Mouse (Mus musculus): ENCODE measurements around the gene Zdhhc1. TPM values are rescaled to one million over a fixed set of nuclear protein-coding genes. Genes with fewer than 3 reads are reported as not detected.

Gene Zdhhc1
- total RNA-seq, 2 experiments from 2014 or later: 33.2 to 45.3 TPM

DNA sequence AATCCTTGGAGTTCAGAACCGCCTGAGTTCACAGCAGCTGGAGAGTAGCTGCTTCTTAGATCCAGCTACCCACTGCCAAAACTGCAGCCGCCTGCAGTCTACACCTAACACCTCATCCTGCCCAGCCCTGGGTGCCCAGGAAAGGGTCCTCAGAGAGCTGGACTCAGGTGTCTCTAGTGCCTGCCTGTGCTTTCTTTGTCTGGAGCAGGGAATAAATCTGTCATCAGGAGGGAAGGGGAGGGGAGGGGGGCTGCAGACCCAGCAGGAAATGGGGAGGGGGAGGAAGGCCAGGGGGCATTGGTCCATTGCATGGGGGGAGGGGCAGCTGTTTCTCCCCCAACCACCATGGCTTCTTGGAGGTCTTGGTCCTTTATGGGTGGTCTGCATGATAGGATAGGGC is 22.9 kb upstream of the Zdhhc1 start:
- intact Hi-C loops (cut with DNase I): loop anchor here (5.0 kb wide), 1 partner anchor 33 kb away; no protein-coding TSS in a partner anchor
- DNase-seq (ENCODE audit: low spot score in 2 of 2): no peak

DNA sequence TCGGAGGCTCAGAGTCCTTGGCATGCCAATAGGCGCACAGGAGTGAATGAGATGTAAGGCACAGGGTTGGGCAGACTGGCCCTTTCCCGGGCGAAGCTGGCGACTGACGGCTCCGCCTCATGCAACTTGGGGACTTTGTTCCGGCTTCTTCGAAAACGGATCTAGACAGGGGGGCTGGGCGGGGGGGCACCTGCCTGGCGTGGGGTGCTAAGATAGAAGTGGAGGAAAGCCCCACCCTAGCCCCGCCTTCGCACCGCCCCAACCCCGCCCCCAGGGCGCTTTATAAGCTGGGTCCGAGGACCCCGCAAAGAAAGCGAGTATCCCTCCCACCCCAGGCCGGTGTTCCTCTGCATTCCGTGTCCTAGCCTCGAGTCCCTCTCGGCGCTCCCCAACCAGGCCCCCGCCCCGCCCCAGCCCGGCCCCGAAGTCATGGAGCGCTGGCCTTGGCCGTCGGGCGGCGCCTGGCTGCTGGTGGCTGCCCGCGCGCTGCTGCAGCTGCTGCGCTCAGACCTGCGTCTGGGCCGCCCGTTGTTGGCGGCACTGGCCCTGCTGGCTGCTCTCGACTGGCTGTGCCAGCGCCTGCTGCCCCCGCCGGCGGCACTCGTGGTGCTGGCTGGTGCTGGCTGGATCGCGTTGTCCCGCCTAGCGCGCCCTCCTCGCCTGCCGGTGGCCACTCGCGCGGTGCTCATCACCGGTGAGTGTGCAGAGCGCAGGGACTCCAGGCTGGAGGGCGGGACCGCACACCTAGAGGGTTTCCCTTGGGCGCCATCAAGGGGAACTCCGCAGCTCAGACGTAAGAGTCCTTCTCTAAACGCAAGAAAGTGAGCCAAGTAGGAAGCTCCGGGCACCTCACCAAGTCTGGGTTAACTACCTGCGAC is 22.0 kb upstream of the Zdhhc1 start, which contains the start of gene Hsd11b2:
TSS of gene Hsd11b2 (plus strand) at position 320 of the 878 bp plus-strand sequence.
- intact Hi-C loops (cut with DNase I): loop anchor here (5.0 kb wide), 1 partner anchor 34 kb away; no protein-coding TSS in a partner anchor
- DNase-seq (ENCODE audit: low spot score in 2 of 2): peak; percentile 47 to 51

DNA sequence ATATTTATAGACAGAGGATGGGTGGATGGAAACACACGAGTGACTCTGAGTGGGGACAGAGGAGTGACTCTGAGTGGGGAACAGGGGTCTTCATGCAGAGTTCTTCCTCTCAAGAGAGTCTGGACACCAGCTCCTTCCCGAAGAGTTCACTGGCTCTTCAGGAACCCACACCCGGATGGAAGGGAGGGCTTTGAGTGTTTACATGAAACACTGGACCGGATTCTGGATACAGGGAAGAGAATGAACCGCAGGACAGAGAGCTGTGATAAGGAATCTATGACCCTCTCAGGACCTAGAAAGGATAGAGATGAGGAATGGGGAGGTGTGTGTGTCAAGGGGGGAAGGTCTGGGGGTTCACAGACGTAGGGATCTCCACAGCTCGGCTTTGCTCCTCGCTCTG is 20.6 kb upstream of the Zdhhc1 start:
- DNase-seq (ENCODE audit: low spot score in 2 of 2): no peak
- intact Hi-C loops (cut with DNase I): loop anchor here (5.0 kb wide), 1 partner anchor 35 kb away; no protein-coding TSS in a partner anchor

DNA sequence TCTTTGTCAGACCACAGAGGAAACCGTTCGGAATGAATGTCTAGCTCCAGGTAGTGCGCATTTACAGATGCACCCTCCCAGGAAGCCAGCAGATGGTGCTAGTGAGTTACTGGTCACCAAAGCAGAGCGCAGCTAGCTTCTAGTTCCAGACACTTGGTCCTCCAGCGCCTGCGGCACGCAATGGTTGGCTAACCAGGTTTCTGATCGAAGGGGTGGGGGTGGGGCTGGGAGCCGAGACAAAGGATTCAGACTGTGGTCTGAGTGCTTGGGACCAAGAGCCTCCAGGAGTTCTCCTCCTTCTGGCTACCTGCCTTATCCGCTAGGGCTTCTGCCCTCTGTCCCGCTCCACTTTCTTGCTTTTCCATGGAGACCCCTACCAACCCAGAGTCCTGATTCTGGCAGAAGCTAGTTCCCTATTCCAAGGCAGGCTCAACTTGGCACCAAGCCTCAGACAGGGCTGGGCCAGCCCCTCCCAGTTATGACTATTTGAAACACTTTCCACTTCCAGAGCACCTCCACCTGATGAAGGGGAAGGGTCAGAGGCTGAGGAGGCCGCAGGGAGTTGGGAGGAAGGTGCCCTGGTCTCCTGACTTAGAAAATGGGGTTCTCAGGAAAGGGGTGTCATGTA is 19.4 kb upstream of the Zdhhc1 start:
- DNase-seq (ENCODE audit: low spot score in 2 of 2): peak; percentile 61 to 69
- intact Hi-C loops (cut with DNase I): loop anchor here (5.0 kb wide), 1 partner anchor 36 kb away; no protein-coding TSS in a partner anchor

DNA sequence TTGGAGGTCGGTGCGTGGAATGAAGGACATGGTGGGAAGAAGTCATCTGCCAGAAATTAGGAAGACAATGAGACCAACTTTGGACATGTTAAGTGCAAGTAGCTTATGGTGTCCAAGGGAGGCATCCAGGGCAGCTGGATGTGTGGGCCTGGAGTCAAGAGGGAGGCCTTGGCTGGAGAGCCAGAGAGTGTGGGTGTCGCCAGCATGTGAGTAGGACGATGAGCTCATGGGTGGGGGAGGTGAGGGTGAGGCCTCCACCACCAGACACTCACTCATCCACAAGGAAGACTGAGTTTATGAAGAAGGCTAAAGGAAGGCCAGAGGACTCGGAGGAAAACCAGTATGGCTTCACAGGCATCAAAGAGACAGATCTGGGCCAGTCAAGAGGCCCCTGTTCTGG is 18.0 kb upstream of the Zdhhc1 start:
- intact Hi-C loops (cut with DNase I): loop anchor here (5.0 kb wide), 1 partner anchor 38 kb away; no protein-coding TSS in a partner anchor
- DNase-seq (ENCODE audit: low spot score in 2 of 2): no peak

DNA sequence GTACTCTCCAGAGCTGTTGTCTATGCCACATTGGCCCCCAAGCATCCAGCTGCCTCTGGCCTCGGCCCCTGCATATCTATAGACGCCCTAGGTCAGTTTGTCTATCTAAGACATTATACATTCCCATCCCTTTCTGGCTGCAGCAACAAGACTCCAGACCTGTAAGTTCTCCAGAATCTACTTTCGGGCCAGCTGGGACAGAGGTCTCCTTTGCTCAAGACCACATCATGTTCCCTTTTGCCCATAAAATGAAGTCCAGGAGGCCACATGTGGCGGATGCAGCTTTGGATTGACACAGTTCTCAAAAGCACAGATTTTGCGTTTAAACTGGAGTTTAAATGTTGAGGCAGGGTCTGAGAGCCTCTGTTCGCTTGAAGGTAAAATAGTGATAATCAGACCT is 17.5 kb upstream of the Zdhhc1 start:
- no peak for DNase-seq (ENCODE audit: low spot score in 2 of 2)
- intact Hi-C loops (cut with DNase I): no loop called here

DNA sequence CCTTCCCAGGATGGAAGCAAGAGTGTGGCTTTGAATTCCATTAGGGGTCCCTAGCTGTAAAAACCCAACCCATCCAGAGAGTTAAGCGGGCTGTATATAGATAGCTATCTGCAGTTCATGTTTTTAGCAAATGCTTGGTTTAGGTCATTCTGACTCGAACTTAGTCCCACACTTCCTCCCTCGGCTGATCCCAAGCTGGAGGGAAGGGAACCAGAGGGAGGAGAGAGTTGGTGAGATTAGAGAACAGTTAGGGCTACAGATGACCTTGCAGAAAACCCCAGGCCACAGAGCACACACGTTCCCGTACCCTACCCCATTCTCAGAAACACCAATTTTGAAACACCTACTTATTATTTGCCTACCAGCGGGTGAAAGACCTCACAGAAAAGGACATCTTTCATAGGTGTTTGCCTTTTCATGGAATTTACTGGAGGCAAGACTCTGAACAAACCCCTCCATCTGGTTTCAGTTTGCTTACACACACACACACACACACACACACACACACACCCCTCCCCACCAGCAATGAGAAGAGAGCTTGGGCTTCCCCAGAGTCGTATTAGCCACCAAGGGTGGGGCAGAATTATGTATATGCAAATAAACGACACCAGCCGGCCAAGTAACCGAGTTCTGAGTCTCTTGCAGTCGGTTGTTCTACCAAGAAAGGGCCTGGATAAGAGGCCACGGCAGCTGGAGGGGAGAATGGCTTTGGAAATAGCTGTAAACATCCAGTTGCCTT is 13.5 kb upstream of the Zdhhc1 start:
- intact Hi-C loops (cut with DNase I): no loop called here
- no peak for DNase-seq (ENCODE audit: low spot score in 2 of 2)

DNA sequence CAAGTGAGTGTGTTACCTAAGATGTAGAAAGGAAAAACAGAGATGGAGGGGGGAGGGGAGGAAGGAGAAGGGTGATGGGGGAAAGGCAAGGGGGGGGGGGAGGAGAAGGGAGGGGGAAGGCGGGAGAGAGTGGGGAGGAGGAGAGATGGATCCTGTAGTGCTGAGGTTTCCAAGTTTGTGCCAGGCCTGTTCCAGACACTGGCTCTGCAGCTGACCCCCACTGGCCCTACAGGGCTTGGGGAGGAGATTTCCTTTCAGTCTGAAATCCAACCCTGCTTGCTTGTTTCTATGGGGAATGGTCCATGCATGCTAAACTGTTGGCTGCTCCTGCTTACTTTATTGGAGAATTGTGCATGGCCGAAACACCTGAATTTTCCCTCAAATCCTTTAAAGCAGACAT is 12.1 kb upstream of the Zdhhc1 start:
- DNase-seq (ENCODE audit: low spot score in 2 of 2): no peak
- intact Hi-C loops (cut with DNase I): no loop called here

DNA sequence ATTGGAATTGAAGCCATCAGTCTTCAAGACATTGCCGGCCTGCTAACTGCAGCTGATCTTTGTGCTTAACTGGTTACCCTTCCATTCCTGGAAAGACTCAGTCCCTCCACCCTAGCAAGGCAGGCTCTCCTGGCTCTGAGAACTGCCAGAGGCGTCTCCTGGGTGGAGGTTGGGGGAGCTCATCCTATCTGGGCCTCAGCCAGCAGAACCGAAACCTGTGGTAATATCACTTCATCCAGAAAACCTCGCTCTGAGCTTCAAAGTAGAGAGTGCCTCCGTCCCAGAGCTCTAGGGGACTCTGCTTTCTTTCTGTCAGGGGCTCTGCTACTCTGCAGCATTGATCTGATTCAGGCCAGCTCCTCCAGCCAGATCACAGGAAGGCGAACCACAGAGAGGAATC is 10.3 kb upstream of the Zdhhc1 start:
- intact Hi-C loops (cut with DNase I): no loop called here
- DNase-seq (ENCODE audit: low spot score in 2 of 2): no peak

DNA sequence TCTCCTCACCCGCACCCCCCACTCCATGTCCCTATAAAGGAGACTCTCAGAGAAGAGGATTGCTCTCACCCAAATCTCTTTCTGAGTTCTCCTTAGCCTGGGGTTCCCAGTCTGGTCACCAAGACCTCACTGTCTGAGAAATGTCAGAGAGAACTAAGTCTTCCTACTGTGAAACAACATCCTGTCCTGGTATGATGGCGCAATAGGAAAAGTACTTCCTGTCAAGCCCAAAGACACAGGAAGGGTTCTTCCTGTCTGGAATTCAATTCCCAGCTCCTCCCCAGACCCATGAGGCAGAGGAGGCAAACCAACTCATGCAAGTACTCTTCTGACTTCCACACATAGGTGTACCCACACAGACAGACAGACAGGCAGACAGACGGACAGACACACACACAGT is 7.9 kb upstream of the Zdhhc1 start:
- intact Hi-C loops (cut with DNase I): no loop called here
- DNase-seq (ENCODE audit: low spot score in 2 of 2): no peak

DNA sequence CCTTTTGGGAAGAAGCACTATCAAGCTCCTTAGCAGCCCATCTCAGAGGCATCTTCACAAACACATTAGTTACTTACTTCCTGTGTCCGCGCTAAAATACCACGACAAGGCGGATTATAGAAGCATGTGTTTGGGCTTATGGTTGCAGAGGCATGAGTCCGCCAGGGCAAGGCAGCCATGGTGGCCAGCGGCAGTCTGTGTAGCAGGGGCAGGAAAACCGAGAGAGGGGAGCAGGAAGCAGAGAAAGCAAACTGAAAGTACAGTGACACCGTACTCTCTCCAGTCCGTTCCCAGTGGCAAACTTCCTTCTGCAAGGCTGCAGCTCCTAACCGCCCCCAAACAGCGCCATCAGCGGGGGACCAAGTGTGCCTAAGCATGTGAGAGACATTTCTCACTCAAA is 3.1 kb upstream of the Zdhhc1 start:
- DNase-seq (ENCODE audit: low spot score in 2 of 2): no peak
- intact Hi-C loops (cut with DNase I): no loop called here

DNA sequence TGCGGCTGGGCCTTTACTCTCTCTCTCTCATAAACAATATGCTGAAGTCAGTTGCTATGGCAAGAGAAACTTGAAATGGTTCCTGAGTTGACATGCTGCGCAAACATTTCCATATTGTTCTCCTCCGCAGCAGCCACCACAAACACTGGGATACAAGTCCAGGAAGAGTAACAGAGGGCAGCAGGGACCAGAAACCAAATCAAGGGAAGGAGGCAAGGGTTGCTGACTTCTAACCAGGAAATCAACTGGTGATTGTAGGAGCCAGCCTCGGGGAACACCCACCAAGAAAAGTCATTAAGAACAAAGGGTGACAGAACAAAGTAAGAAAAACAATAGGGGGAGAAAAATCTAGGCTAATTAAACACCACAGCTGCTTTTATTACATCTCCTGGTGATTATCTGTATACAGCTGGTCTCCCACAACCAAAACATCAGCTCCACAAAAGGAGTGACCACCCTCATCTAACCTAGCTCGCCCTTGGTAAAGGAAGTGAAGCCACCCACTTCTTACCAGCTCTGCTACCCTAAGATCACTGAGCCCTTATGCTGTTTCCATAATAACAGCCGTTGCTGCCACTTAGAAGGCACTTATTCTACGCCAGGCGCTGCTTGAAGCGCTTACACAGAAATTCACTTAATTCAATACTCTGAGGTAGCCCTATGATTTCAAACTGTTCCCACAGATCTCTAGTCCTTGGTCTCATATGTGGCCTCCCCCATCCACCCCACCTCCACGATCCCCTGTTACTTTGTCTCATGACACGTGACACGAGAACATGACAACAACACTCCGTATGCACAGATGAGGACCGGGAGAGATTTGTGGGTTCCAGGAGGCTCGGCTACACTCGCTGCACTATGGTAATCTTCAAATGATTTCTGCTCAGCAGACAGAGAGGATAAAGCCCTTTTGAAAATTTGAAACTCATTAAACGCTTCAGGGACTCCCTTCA is 1.1 kb downstream of the Zdhhc1 start:
- intact Hi-C loops (cut with DNase I): no loop called here

DNA sequence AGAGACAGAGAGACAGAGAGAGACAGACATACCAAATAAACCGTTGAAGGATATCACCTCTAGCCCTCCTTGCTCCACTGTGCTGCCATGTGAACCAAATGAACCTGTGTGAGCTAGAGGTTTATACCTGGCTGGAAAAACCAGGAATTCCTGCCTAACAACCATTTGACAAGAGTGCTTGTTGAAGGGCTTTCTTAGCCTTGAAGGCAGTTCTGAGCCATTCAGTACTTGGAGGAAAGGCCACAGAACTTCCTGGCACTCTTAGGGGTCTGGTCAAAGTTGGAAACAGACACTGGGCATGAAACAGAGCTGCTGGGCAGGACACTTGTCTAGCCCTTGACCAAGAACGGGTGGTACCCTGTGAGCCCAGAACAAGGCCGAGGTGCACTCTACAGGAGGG is 2.1 kb downstream of the Zdhhc1 start:
- intact Hi-C loops (cut with DNase I): no loop called here
- no peak for DNase-seq (ENCODE audit: low spot score in 2 of 2)

More for the DNA sequence above, 1.1 kb downstream of the Zdhhc1 start:
- DNase-seq (ENCODE audit: low spot score in 2 of 2): no peak

DNA sequence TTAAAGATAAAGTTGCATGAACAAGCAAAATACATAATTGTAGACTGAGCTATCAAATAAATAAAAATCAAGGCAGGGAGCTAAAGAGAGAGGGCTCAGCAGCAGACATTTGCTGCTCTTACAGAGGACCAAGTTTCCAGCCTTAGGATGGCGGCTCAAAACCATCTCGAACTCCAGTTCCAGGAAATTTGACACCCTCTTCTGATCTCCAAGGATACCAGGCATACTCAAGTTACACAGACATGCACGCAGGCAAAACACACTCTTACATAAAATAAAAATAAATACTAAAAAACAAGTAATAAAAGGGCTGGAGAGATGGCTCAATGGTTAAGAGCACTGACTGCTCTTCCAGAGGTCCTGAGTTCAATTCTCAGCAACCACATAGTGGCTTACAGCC is 3.2 kb downstream of the Zdhhc1 start:
- intact Hi-C loops (cut with DNase I): no loop called here
- DNase-seq (ENCODE audit: low spot score in 2 of 2): no peak

DNA sequence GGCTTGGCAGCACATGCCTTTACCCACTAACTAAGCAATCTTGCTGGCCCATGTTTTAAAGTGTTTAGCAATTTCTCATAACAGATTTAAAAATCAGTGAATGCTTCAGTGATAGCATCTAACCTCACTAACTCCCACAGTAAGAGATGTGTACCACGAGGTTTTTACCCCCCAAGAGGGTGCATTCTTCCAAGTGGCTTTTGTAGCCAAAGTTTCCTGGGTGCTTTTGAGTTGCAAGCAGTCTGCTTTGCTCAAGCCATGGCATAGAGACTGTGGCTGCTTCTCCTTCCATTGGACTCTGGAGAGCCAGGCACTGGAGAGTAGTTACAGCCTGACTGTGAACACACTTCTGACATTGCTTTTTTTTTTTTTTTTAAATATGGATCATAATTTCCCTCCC is 7.4 kb downstream of the Zdhhc1 start:
- intact Hi-C loops (cut with DNase I): no loop called here
- no peak for DNase-seq (ENCODE audit: low spot score in 2 of 2)

DNA sequence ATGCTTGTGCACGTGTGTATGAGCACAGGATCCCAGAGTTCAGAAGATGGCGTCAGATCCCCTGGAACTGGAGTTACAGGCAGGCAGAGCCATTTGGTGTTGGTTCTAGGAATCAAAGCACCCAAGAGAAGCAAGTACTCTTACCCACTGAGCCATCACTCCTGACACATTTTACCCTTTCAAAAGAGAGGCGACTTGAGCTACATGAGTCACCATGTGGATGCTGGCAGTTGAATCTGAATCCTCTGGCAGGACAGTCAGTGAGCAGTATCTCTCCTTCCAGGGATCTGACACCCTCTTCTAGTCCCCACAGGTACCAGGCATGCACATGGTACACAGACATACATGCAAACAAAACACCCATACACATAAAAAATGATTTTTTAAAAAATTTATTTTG is 8.6 kb downstream of the Zdhhc1 start:
- intact Hi-C loops (cut with DNase I): no loop called here
- DNase-seq (ENCODE audit: low spot score in 2 of 2): no peak

DNA sequence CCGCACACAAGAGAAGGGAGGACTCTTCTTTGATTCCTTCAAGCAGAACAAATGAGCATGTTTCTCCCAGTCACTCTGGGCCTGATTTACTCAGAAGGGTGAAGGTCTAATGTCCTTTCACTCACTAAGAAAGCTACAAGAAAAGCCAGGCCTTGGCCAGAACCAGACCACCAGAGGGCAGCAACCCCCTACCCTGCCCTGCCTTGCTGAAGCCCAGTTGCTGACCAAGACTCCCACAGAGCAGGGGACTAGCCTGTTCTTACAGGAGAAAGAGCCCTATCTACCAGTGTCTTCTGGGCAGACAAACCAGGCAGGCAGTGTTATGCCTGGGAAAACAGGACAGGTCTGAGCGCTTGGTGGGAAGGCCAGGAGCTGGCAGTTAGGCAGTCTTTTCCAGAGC is 12.3 kb downstream of the Zdhhc1 start:
- no peak for DNase-seq (ENCODE audit: low spot score in 2 of 2)
- intact Hi-C loops (cut with DNase I): no loop called here

DNA sequence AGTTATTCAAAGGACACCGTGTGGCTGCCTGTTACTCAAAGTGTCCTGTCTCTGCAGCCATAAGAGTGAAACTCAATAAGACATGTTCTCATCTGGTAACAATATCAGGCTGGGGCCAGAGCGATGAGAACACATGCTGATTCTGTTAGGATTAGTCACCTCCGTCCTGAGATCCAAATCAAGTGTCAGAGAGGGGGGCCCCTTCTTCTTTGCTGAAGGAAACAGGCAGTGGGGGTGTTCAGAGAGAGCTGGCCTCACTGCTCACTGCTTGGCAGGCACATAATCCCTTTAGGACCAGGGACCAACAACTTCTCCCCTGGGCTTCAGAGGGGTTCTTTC is 12.7 kb downstream of the Zdhhc1 start:
- no peak for DNase-seq (ENCODE audit: low spot score in 2 of 2)
- intact Hi-C loops (cut with DNase I): no loop called here

Measured in left cerebral cortex, postnatal 36 days (tissue).